Mouse (Mus musculus) C2C12 (cell line): ENCODE data around the gene Sh2d3c. TPM values are rescaled to one million over a fixed set of nuclear protein-coding genes. Genes with fewer than 3 reads are reported as not detected.

Experiments used
- H3K27me3 ChIP-seq: one replicate; pipeline ENCODE4 v1.6.1; 2011; ENCODE audit not compliant: control insufficient read depth, insufficient read depth, insufficient read length
- H3K36me3 ChIP-seq: one replicate; pipeline ENCODE4 v1.6.1; 2011; ENCODE audit not compliant: control insufficient read depth, insufficient read depth
- H3K4me3 ChIP-seq: one replicate; pipeline ENCODE4 v1.5.1; 2011; ENCODE audit warnings: mild to moderate bottlenecking, control low read depth; ENCODE audit not compliant: poor library complexity, insufficient read depth, severe bottlenecking
- H3K79me2 ChIP-seq: one replicate; pipeline ENCODE4 v1.6.1; 2011; ENCODE audit not compliant: control insufficient read depth, insufficient read depth
- H3K79me3 ChIP-seq: one replicate; pipeline ENCODE4 v1.6.1; 2011; ENCODE audit warnings: low read depth, control low read depth
- H3ac ChIP-seq: one replicate; pipeline ENCODE3; 2011; ENCODE audit warnings: low read depth; ENCODE audit not compliant: control insufficient read depth, insufficient read length
- CEBPB ChIP-seq: IDR thresholded peaks from one replicate; pipeline ENCODE4 v1.6.1; 2011; ENCODE audit warnings: low read depth, mild to moderate bottlenecking, control low read depth, moderate library complexity
- CTCF ChIP-seq: IDR thresholded peaks from one replicate; pipeline ENCODE4 v1.5.1; 2011; ENCODE audit not compliant: control insufficient read depth, insufficient read depth, insufficient read length
- FOSL1 ChIP-seq: IDR thresholded peaks from one replicate; pipeline ENCODE4 v1.8.0; 2011; ENCODE audit warnings: mild to moderate bottlenecking, low read length; ENCODE audit not compliant: poor library complexity, insufficient read depth, severe bottlenecking
- MAX ChIP-seq: IDR thresholded peaks from one replicate; pipeline ENCODE4 v1.6.1; 2011; ENCODE audit warnings: mild to moderate bottlenecking, control low read depth
- MYOD1 ChIP-seq: IDR thresholded peaks from one replicate; pipeline ENCODE4 v1.6.1; 2011; ENCODE audit warnings: low read depth; ENCODE audit not compliant: control insufficient read depth, insufficient read length
- MYOG ChIP-seq: IDR thresholded peaks from one replicate; pipeline ENCODE4 v1.6.1; 2011; ENCODE audit not compliant: control insufficient read depth, insufficient read length; ENCODE audit errors: extremely low read depth
- USF1 ChIP-seq: IDR thresholded peaks from one replicate; pipeline ENCODE4 v1.6.1; 2011; ENCODE audit warnings: low read depth, mild to moderate bottlenecking, control low read depth, moderate library complexity
- polyA plus RNA-seq: library from polyadenylated mRNA; unstranded; fragments of >200 nt; fragmentation: generic; extraction: Trizol; gene quantifications from one replicate; pipeline ENCODE4 v1.2.1, GENCODE M21; 2012; ENCODE audit warnings: missing spikeins

The Sh2d3c gene
- polyA plus RNA-seq, 1 experiment = 0.50 TPM

GRCm38 (mm10) chr2:32724832-32725790 lies 4.3 kb downstream of the Sh2d3c start:
- no peak for TF ChIP-seq USF1
- TF ChIP-seq MYOD1 = no peak
- TF ChIP-seq FOSL1 = no peak
- no peak for TF ChIP-seq CEBPB
- TF ChIP-seq MYOG = no peak
- TF ChIP-seq CTCF = no peak
- TF ChIP-seq MAX = no peak
- Histone ChIP-seq H3ac (no peak overlapping the region), H3K36me3 (no peaks in the 10 kb centered on the region), H3K79me2 (no peaks in the 10 kb centered on the region), H3K79me3 (no peaks in the 10 kb centered on the region), H3K4me3 (no peak overlapping the region), H3K27me3 (no peaks in the 10 kb centered on the region)

- TF ChIP-seq MYOD1 (no peak), CTCF (no peak), FOSL1 (no peak), MAX (no peak), USF1 (no peak), MYOG (no peak), CEBPB (no peak)
- H3ac ChIP-seq = peak overlapping the region; percentile 28
- no peaks in the 10 kb centered on the region for H3K36me3 ChIP-seq
- H3K27me3 ChIP-seq = no peaks in the 10 kb centered on the region
- H3K79me2 ChIP-seq = no peaks in the 10 kb centered on the region
- no peak overlapping the region for H3K4me3 ChIP-seq
- H3K79me3 ChIP-seq = no peaks in the 10 kb centered on the region
Observed at GRCm38 (mm10) chr2:32727435-32727834, 6.6 kb downstream of the Sh2d3c start.

GRCm38 (mm10) chr2:32728463-32728862 lies 7.6 kb downstream of the Sh2d3c start:
- Histone ChIP-seq H3K79me2 (no peaks in the 10 kb centered on the region), H3K79me3 (no peaks in the 10 kb centered on the region), H3K27me3 (no peaks in the 10 kb centered on the region), H3K36me3 (no peaks in the 10 kb centered on the region), H3K4me3 (no peak overlapping the region), H3ac (no peak overlapping the region)
- TF ChIP-seq MAX (no peak), MYOD1 (no peak), USF1 (no peak), FOSL1 (no peak), CTCF (no peak), CEBPB (no peak), MYOG (no peak)

- Histone ChIP-seq H3ac (no peak overlapping the region), H3K4me3 (no peak overlapping the region), H3K27me3 (no peaks in the 10 kb centered on the region), H3K79me3 (no peaks in the 10 kb centered on the region), H3K36me3 (no peaks in the 10 kb centered on the region), H3K79me2 (no peaks in the 10 kb centered on the region)
- TF ChIP-seq CTCF (no peak), FOSL1 (no peak), CEBPB (no peak), MYOG (no peak), MAX (no peak), USF1 (no peak), MYOD1 (no peak)
Observed at GRCm38 (mm10) chr2:32729547-32729946, 8.7 kb downstream of the Sh2d3c start.

GRCm38 (mm10) chr2:32730854-32731253 lies 10.0 kb downstream of the Sh2d3c start:
- TF ChIP-seq MAX (no peak), FOSL1 (no peak), CTCF (no peak), MYOD1 (no peak), CEBPB (no peak)
- Histone ChIP-seq H3K4me3 (no peak overlapping the region), H3K79me3 (no peaks in the 10 kb centered on the region)

More at GRCm38 (mm10) chr2:32730854-32731253, 10.0 kb downstream of the Sh2d3c start:
- H3ac ChIP-seq = no peak overlapping the region
- H3K36me3 ChIP-seq = no peaks in the 10 kb centered on the region
- H3K79me2 ChIP-seq = no peaks in the 10 kb centered on the region
- no peaks in the 10 kb centered on the region for H3K27me3 ChIP-seq
